Mouse (Mus musculus) retina, postnatal 7 days (tissue): ENCODE measurements around the gene Mmp9.

ENCODE experiments used
- DNase-seq: peaks from one replicate; pipeline ENCODE4 v3.0.0-alpha.2; 2012; ENCODE audit warnings: low read depth, low spot score

Mmp9 gene

GRCm38 (mm10) chr2:164988777-164989176 lies 48.2 kb downstream of the Mmp9 start:
- DNase-seq: no peak

GRCm38 (mm10) chr2:164991111-164991510 lies 50.5 kb downstream of the Mmp9 start:
- no peak for DNase-seq

- no peak for DNase-seq
Observed at GRCm38 (mm10) chr2:164991808-164992207, 51.2 kb downstream of the Mmp9 start.

- no peak for DNase-seq
Observed at GRCm38 (mm10) chr2:164994156-164994555, 53.6 kb downstream of the Mmp9 start.

- no peak for DNase-seq
Observed at GRCm38 (mm10) chr2:164994659-164995428, 54.3 kb downstream of the Mmp9 start.

GRCm38 (mm10) chr2:164995976-164996375 lies 55.4 kb downstream of the Mmp9 start:
- DNase-seq: no peak

GRCm38 (mm10) chr2:164996848-164997720 lies 56.5 kb downstream of the Mmp9 start:
- DNase-seq: no peak

- DNase-seq: no peak
Observed at GRCm38 (mm10) chr2:164997721-164998428, 57.3 kb downstream of the Mmp9 start.

GRCm38 (mm10) chr2:165001958-165002357 lies 61.4 kb downstream of the Mmp9 start:
- no peak for DNase-seq

GRCm38 (mm10) chr2:165003108-165003507 lies 62.5 kb downstream of the Mmp9 start:
- DNase-seq: no peak

GRCm38 (mm10) chr2:165004237-165004636 lies 63.7 kb downstream of the Mmp9 start:
- DNase-seq: no peak
